Mouse (Mus musculus) hindbrain, embryonic 10.5 days (tissue): ENCODE measurements at regions not wholly inside any gene's neighbourhood (a gene's known extent, or its start where the extent isn't known, plus 50 kb on each side); places are given as distances from the start of the nearest gene placed in this dataset.

ENCODE experiments used
- DNase-seq: peaks from one replicate; pipeline ENCODE4 v3.0.0-alpha.2; 2017; ENCODE audit warnings: low spot score
- H3K27ac ChIP-seq: fragments of 300-500 bp; sonication (generic); 2 replicates; pipeline ENCODE4 v1.5.1; 2016; ENCODE audit warnings: mild to moderate bottlenecking, moderate library complexity
- H3K27me3 ChIP-seq: fragments of 300-500 bp; sonication (generic); 2 replicates; pipeline ENCODE4 v1.6.1; 2016; ENCODE audit warnings: mild to moderate bottlenecking; ENCODE audit not compliant: poor library complexity, insufficient read depth, severe bottlenecking
- H3K36me3 ChIP-seq: fragments of 300-500 bp; sonication (generic); 2 replicates; pipeline ENCODE4 v1.6.1; 2016; ENCODE audit warnings: mild to moderate bottlenecking, moderate library complexity
- H3K4me1 ChIP-seq: fragments of 300-500 bp; sonication (generic); replicated peaks from 2 replicates; pipeline ENCODE4 v1.6.1; 2016; ENCODE audit warnings: mild to moderate bottlenecking
- H3K4me3 ChIP-seq: fragments of 300-500 bp; sonication (generic); 2 replicates; pipeline ENCODE4 v1.5.1; 2016; ENCODE audit warnings: mild to moderate bottlenecking, moderate library complexity
- H3K9me3 ChIP-seq: fragments of 300-500 bp; sonication (generic); 2 replicates; pipeline ENCODE4 v1.6.1; 2016; ENCODE audit warnings: mild to moderate bottlenecking, moderate library complexity
- WGBS: fragments of 180-500 bp; shearing (Covaris S2); methylation state at CpG from one replicate; pipeline ENCODE4 v1.1.7; 2016; 5-methylcytosine and 5-hydroxymethylcytosine counted together

- no peaks in the 10 kb centered on the region for H3K36me3 ChIP-seq
- H3K9me3 ChIP-seq: no peaks in the 10 kb centered on the region
- no peak for DNase-seq
- peaks cover 11% of the 10 kb centered on the region for H3K4me1 ChIP-seq
- H3K27me3 ChIP-seq: no peaks in the 10 kb centered on the region
- no peak overlapping the region for H3K4me3 ChIP-seq
- H3K27ac ChIP-seq: no peak overlapping the region
- 83% methylated on average over 5 of the region's 5 CpGs for WGBS
Observed at GRCm38 (mm10) chr2:128493871-128494270, 97.1 kb upstream of the Spdye4c start.

GRCm38 (mm10) chr2:128497891-128498290 lies 93.1 kb upstream of the Spdye4c start:
- H3K27me3 ChIP-seq: no peaks in the 10 kb centered on the region
- no peaks in the 10 kb centered on the region for H3K36me3 ChIP-seq
- 0 out of 2 replicates have a peak, but pooled peaks cover 4% of the 10 kb centered on the region for H3K9me3 ChIP-seq
- no peak overlapping the region for H3K4me3 ChIP-seq
- WGBS: 57% methylated on average over 3 of the region's 3 CpGs
- no peak overlapping the region for H3K27ac ChIP-seq
- no peak for DNase-seq
- peaks cover 11% of the 10 kb centered on the region for H3K4me1 ChIP-seq

GRCm38 (mm10) chr2:128498611-128499010 lies 92.4 kb upstream of the Spdye4c start:
- Histone ChIP-seq H3K9me3 (0 out of 2 replicates have a peak, but pooled peaks cover 4% of the 10 kb centered on the region), H3K4me3 (no peak overlapping the region), H3K4me1 (peaks cover 11% of the 10 kb centered on the region), H3K27me3 (no peaks in the 10 kb centered on the region), H3K27ac (no peak overlapping the region), H3K36me3 (no peaks in the 10 kb centered on the region)
- WGBS: 87% methylated on average over 5 of the region's 5 CpGs
- DNase-seq: no peak

- peaks cover 11% of the 10 kb centered on the region for H3K4me1 ChIP-seq
- no peak for DNase-seq
- WGBS: 85% methylated on average over 14 of the region's 14 CpGs
- 0 out of 2 replicates have a peak, but pooled peaks cover 4% of the 10 kb centered on the region for H3K9me3 ChIP-seq
- H3K27me3 ChIP-seq: no peaks in the 10 kb centered on the region
- H3K27ac ChIP-seq: no peak overlapping the region
- no peaks in the 10 kb centered on the region for H3K36me3 ChIP-seq
- no peak overlapping the region for H3K4me3 ChIP-seq
Observed at GRCm38 (mm10) chr2:128499575-128500184, 91.3 kb upstream of the Spdye4c start.

DNA sequence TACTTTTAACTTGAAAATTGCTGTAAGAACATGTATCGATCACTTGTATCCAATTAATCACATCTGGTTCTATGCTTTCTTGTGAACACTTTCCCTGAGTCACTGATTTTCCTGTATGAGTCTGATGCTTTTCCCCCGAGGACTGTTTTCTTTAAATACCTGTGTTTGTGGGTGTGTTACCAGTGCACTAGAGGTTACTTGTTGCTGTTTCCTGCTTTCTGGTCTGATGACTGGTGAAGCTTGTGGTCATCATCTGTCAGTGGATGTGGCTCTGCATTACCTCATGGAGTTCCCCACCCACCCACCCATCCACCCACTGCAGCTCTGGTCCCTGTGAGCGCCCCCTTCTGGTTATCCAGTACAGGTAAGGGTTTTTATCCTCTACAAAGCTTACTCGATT lies 88.3 kb upstream of the Spdye4c start:
- 72% methylated on average over 4 of the region's 4 CpGs for WGBS
- Histone ChIP-seq H3K27ac (no peak overlapping the region), H3K9me3 (0 out of 2 replicates have a peak, but pooled peaks cover 4% of the 10 kb centered on the region), H3K4me3 (no peak overlapping the region), H3K4me1 (peaks cover 9% of the 10 kb centered on the region), H3K27me3 (no peaks in the 10 kb centered on the region), H3K36me3 (no peaks in the 10 kb centered on the region)
- DNase-seq: no peak

GRCm38 (mm10) chr2:128503136-128503935 lies 87.7 kb upstream of the Spdye4c start:
- DNase-seq: no peak
- Histone ChIP-seq H3K4me3 (no peak overlapping the region), H3K9me3 (0 out of 2 replicates have a peak, but pooled peaks cover 4% of the 10 kb centered on the region), H3K27ac (no peak overlapping the region), H3K27me3 (no peaks in the 10 kb centered on the region), H3K4me1 (peaks cover 3% of the 10 kb centered on the region), H3K36me3 (no peaks in the 10 kb centered on the region)
- WGBS: 83% methylated on average over 2 of the region's 2 CpGs

DNA sequence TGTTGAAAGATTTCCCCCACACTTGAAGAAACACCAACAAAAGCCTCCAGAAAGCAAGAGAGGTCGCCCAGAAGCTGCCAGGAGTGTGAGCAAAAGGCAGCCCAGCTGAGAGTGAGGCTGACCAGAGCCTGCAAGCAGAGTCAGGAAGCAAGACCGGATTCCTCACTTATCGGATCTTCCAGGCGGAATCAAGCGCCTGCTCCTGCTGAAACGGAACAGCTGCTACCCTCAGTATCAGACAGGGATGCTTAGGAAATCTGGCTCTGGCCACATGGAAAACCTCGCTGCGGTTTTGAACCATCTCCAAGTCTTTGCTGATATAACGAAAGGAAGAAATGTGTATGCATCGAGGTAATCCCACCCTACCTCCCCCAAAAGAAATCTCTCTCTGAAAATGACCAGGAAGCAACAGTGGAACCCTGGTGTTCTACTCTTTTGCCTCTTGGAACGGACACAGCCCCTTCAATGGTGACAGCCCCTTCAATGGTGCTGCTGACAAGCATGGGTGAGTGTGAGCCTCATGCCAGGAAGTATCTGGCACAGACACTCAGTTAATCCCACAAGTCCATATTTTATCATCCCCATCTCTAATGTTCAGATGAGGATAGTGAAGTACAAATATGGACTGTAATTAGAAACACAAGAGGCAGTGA lies 83.3 kb upstream of the Spdye4c start:
- Histone ChIP-seq H3K27me3 (no peaks in the 10 kb centered on the region), H3K36me3 (no peaks in the 10 kb centered on the region), H3K9me3 (no peaks in the 10 kb centered on the region), H3K4me1 (no peaks in the 10 kb centered on the region), H3K27ac (no peak overlapping the region), H3K4me3 (no peak overlapping the region)
- WGBS: 60% methylated on average over 11 of the region's 11 CpGs
- DNase-seq: no peak

DNA sequence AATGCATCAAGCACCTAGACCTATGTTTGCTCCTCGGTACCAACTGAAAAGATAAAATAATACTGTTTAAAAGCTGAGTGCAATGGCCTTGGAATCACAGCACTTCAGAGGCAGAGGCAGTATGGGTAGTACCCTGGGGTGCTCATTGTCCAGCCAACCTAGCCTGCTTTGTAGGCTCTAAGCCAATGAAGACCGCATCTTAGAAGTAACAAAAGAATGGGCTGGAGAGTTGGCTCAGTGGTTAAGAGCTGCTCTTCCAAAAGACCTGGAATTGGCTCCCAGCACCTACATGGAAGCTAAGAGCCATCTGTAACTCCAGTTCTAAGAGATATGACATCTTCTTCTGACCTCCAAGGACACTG lies 82.8 kb upstream of the Spdye4c start:
- Histone ChIP-seq H3K36me3 (no peaks in the 10 kb centered on the region), H3K4me3 (no peak overlapping the region), H3K27me3 (no peaks in the 10 kb centered on the region), H3K4me1 (no peaks in the 10 kb centered on the region), H3K9me3 (no peaks in the 10 kb centered on the region), H3K27ac (no peak overlapping the region)
- WGBS: 89% methylated on average over 2 of the region's 2 CpGs
- DNase-seq: no peak

GRCm38 (mm10) chr2:128511291-128511690 lies 79.7 kb upstream of the Spdye4c start:
- H3K4me1 ChIP-seq: no peaks in the 10 kb centered on the region
- 80% methylated on average over 6 of the region's 6 CpGs for WGBS
- no peaks in the 10 kb centered on the region for H3K36me3 ChIP-seq
- no peaks in the 10 kb centered on the region for H3K27me3 ChIP-seq
- no peaks in the 10 kb centered on the region for H3K9me3 ChIP-seq
- no peak for DNase-seq
- H3K27ac ChIP-seq: no peak overlapping the region
- no peak overlapping the region for H3K4me3 ChIP-seq

DNA sequence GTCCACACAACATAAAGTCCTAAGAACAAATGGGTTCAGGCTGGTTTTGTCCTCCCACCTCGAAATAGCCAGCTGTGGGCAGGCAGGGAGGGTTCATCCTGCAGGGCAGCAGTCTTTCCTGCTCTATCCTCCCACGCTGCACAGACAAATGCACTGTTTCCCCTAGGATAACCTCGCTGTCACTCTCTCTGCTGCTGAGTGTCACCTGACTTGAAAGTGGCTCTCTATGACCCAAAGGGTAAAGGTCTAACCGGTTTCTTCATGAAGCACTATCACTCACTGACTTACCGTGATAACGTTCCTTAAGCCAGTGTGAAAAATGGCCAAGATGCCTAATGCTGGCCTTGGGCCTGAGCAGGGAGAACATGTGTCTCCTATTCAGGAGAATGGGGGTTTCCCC lies 78.2 kb upstream of the Spdye4c start:
- WGBS: 82% methylated on average over 6 of the region's 6 CpGs
- H3K27ac ChIP-seq: no peak overlapping the region
- no peak for DNase-seq

GRCm38 (mm10) chr2:128514463-128515290 lies 76.3 kb upstream of the Spdye4c start:
- Histone ChIP-seq H3K4me1 (no peaks in the 10 kb centered on the region), H3K9me3 (no peaks in the 10 kb centered on the region), H3K27ac (no peak overlapping the region), H3K4me3 (no peak overlapping the region), H3K36me3 (no peaks in the 10 kb centered on the region), H3K27me3 (no peaks in the 10 kb centered on the region)
- no peak for DNase-seq
- 90% methylated on average over 17 of the region's 17 CpGs for WGBS

More for the DNA sequence above, 78.2 kb upstream of the Spdye4c start:
- Histone ChIP-seq H3K9me3 (no peaks in the 10 kb centered on the region), H3K4me1 (no peaks in the 10 kb centered on the region), H3K36me3 (no peaks in the 10 kb centered on the region), H3K4me3 (no peak overlapping the region), H3K27me3 (no peaks in the 10 kb centered on the region)

DNA sequence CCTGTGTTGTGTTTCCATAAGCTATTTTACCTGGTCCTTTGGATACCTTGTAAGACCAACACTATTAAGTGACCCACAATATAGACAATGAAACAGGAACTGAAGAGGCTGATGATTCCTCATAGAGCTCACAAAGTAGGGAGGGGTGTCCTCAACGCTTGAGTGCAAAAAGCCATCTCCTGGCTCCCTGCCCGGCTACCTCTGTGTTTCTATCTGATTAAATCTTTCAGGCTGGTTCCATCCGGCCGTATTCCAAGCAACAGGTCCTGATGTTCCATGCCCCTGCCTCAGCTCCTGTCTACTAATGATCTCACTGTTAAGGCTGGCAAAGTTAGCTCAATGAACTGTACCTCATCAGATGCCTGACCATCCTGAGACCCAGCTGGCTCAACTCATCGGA lies 75.3 kb upstream of the Spdye4c start:
- H3K27me3 ChIP-seq: no peaks in the 10 kb centered on the region
- no peak overlapping the region for H3K4me3 ChIP-seq
- no peaks in the 10 kb centered on the region for H3K9me3 ChIP-seq
- 84% methylated on average over 5 of the region's 5 CpGs for WGBS
- no peak overlapping the region for H3K27ac ChIP-seq
- no peaks in the 10 kb centered on the region for H3K36me3 ChIP-seq
- no peak for DNase-seq
- no peaks in the 10 kb centered on the region for H3K4me1 ChIP-seq
